Mouse (Mus musculus): ENCODE measurements around the gene Atrip.

DNA sequence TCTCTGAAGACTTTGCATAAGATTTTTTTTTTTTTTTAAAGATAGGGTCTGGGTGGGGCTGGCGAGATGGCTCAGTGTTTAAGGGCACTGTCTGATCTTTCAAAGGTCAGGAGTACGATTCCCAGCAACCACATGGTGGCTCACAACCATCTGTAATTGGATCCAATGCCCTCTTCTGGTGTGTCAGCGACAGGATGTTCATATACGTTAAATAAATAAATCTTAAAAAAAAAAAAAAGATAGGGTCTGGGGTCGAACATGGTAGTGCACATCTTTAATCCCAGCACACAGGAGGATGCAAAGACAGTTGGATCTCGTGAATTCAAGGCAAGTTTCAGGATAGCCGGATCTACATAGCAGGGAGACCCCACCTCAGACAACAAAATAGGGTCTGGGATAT, 24.6 kb downstream of the Atrip start:
- no peak for TF ChIP-seq CTCF (IDR thresholded peaks at IDR 0.05; ENCODE audit: borderline replicate concordance, control insufficient read depth, extremely low read depth, insufficient read depth, low read length, poor library complexity)
- no peak for TF ChIP-seq POLR2A (IDR thresholded peaks at IDR 0.05; ENCODE audit: control insufficient read depth, extremely low read depth, insufficient read depth, low read length, poor library complexity)

All from thymus, adult 2 months (tissue).